Mouse (Mus musculus) midbrain, postnatal 0 days (tissue): Measurements from ENCODE around the gene Gm49510. TPM values are rescaled to one million over a fixed set of nuclear protein-coding genes. Genes with fewer than 3 reads are reported as not detected.
"Not testable (repeated sequence)": the region's sequence is repeated elsewhere in the genome, so short reads cannot be mapped to it uniquely, and the experiment has no call there.

Experiments
- ATAC-seq: fragments of 200-750 bp; cut with Nextera tagmentation; 2 replicates; pipeline ENCODE4 v1.8.0; 2017; ENCODE audit warnings: moderate number of reproducible peaks, mild to moderate bottlenecking, moderate TSS enrichment, moderate library complexity; ENCODE audit not compliant: low FRiP score
- DNase-seq: peaks from one replicate; pipeline ENCODE4 v3.0.0-alpha.2; 2015; ENCODE audit warnings: low spot score
- H3K27ac ChIP-seq: fragments of 300-500 bp; sonication (generic); 2 replicates; pipeline ENCODE4 v1.5.1; 2014; ENCODE audit warnings: low read depth, mild to moderate bottlenecking, low read length, mixed read lengths
- H3K27me3 ChIP-seq: fragments of 300-500 bp; sonication (generic); 2 replicates; pipeline ENCODE4 v1.6.1; 2014; ENCODE audit warnings: low read length, control low read depth, mixed read lengths; ENCODE audit not compliant: insufficient read depth
- H3K36me3 ChIP-seq: fragments of 300-500 bp; sonication (generic); 2 replicates; pipeline ENCODE4 v1.6.1; 2014; ENCODE audit warnings: low read length, control low read depth, mixed read lengths; ENCODE audit not compliant: insufficient read depth
- H3K4me1 ChIP-seq: fragments of 300-500 bp; sonication (generic); 2 replicates; pipeline ENCODE4 v1.6.1; 2014; ENCODE audit warnings: mild to moderate bottlenecking, control low read depth, antibody characterized with exemption, low read length, mixed read lengths; ENCODE audit not compliant: insufficient read depth
- H3K4me2 ChIP-seq: fragments of 300-500 bp; sonication (generic); 2 replicates; pipeline ENCODE4 v1.6.1; 2014; ENCODE audit warnings: low read depth, mild to moderate bottlenecking, low read length, mixed read lengths; ENCODE audit not compliant: poor library complexity, severe bottlenecking
- H3K4me3 ChIP-seq: fragments of 300-500 bp; sonication (generic); 2 replicates; pipeline ENCODE4 v1.5.1; 2014; ENCODE audit warnings: low read depth, mild to moderate bottlenecking, low read length, moderate library complexity
- H3K9ac ChIP-seq: fragments of 300-500 bp; sonication (generic); replicated peaks from 2 replicates; pipeline ENCODE4 v1.6.1; 2014; ENCODE audit warnings: mild to moderate bottlenecking, low read length, moderate library complexity, mixed read lengths; ENCODE audit not compliant: poor library complexity, severe bottlenecking
- H3K9me3 ChIP-seq: fragments of 300-500 bp; sonication (generic); 2 replicates; pipeline ENCODE4 v1.6.1; 2016; ENCODE audit warnings: low read length, control low read depth
- CTCF ChIP-seq: IDR thresholded peaks from 2 replicates; pipeline ENCODE4 v1.5.1; 2016; ENCODE audit warnings: antibody characterized with exemption, mild to moderate bottlenecking
- WGBS: fragments of 180-500 bp; shearing (Covaris S2); extraction: QIAGEN DNeasy Blood & Tissue Kit; methylation state at CpG from one replicate; pipeline ENCODE4 v1.1.7; 2014; 5-methylcytosine and 5-hydroxymethylcytosine counted together
- polyA plus RNA-seq: library from polyadenylated mRNA; unstranded; fragments of >200 nt; fragmentation: Nextera tagmentation; extraction: Ambion mirVana; gene quantifications from 2 replicates; pipeline ENCODE4 v1.2.1, GENCODE M21; 2015
- total RNA-seq: library from RNA; depleted of rRNA; stranded (reverse); fragments of >200 nt; gene quantifications from 2 replicates; pipeline ENCODE4 v1.2.3, GENCODE M21; 2014

The Gm49510 gene
- total and polyA plus RNA-seq, 2 experiments from 2014 or later: 0.17 to 1.7 TPM

- H3K9ac ChIP-seq: peak overlapping the region; percentile 91
- peak overlapping the region; percentile 84 for H3K4me2 ChIP-seq
- peak overlapping the region; percentile 99 for H3K27ac ChIP-seq
- no peaks in the 10 kb centered on the region for H3K27me3 ChIP-seq
- H3K36me3 ChIP-seq: peaks cover 13% of the 10 kb centered on the region; the same call in 1 of the 2 replicates
- H3K9me3 ChIP-seq: no peaks in the 10 kb centered on the region
- peaks cover 11% of the 10 kb centered on the region for H3K4me1 ChIP-seq
- peak overlapping the region; percentile 64 for H3K4me3 ChIP-seq
- ATAC-seq (peak; percentile 50), DNase-seq (peak; percentile 93)
- peak; percentile 84 for TF ChIP-seq CTCF
- 4% methylated on average over 17 of the region's 17 CpGs for WGBS
Observed at GRCm38 (mm10) chr15:78876258-78876696, 23.2 kb upstream of the Gm49510 start.

GRCm38 (mm10) chr15:78876991-78877809 is 22.3 kb upstream of the Gm49510 start, which contains the start of gene Gga1:
Gene Gga1 (plus strand): TSS chr15:78877190.
- Histone ChIP-seq H3K4me1 (peaks cover 11% of the 10 kb centered on the region), H3K36me3 (peaks cover 19% of the 10 kb centered on the region), H3K9ac (peak within 1 kb of the TSS; percentile 91), H3K4me2 (peak within 1 kb of the TSS; percentile 84), H3K27me3 (no peaks in the 10 kb centered on the region), H3K4me3 (peak within 1 kb of the TSS; percentile 64), H3K9me3 (no peaks in the 10 kb centered on the region), H3K27ac (peak within 1 kb of the TSS; percentile 99)
- ATAC-seq (peak; percentile 90), DNase-seq (peak; percentile 99)
- 1% methylated on average over 61 of the region's 95 CpGs for WGBS
- TF ChIP-seq CTCF: peak; percentile 38

- Histone ChIP-seq H3K4me1 (peaks cover 11% of the 10 kb centered on the region), H3K27ac (peak overlapping the region; percentile 99), H3K36me3 (peaks cover 21% of the 10 kb centered on the region), H3K27me3 (no peaks in the 10 kb centered on the region), H3K4me3 (peak overlapping the region; percentile 64), H3K9ac (peak overlapping the region; percentile 91), H3K4me2 (peak overlapping the region; percentile 84), H3K9me3 (no peaks in the 10 kb centered on the region)
- WGBS: 1% methylated on average over 12 of the region's 17 CpGs
- ATAC-seq: no peak; the same call in 1 of the 2 replicates
- peak; percentile 12; the same call in 1 of the 2 replicates for TF ChIP-seq CTCF
- no peak for DNase-seq
Observed at GRCm38 (mm10) chr15:78877810-78878390, 21.6 kb upstream of the Gm49510 start.

- not testable (repeated sequence) for H3K9me3 ChIP-seq, H3K9ac ChIP-seq, H3K4me3 ChIP-seq, H3K4me2 ChIP-seq, DNase-seq, ATAC-seq, H3K27me3 ChIP-seq
- Histone ChIP-seq H3K36me3 (peaks cover 31% of the 10 kb centered on the region), H3K27ac (0 out of 2 replicates have a peak overlapping the region, but pooled peaks have one; percentile 1), H3K4me1 (peaks cover 11% of the 10 kb centered on the region)
- WGBS: 72% methylated on average over 7 of the region's 7 CpGs
Observed at GRCm38 (mm10) chr15:78878792-78879516, 20.5 kb upstream of the Gm49510 start.

- Histone ChIP-seq H3K9me3 (no peaks in the 10 kb centered on the region), H3K36me3 (peaks cover 40% of the 10 kb centered on the region), H3K4me3 (no peak overlapping the region), H3K27me3 (no peaks in the 10 kb centered on the region), H3K4me1 (peaks cover 9% of the 10 kb centered on the region), H3K9ac (no peak overlapping the region), H3K27ac (no peak overlapping the region), H3K4me2 (no peak overlapping the region)
- DNase-seq (no peak), ATAC-seq (no peak)
- 90% methylated on average over 8 of the region's 8 CpGs for WGBS
- no peak for TF ChIP-seq CTCF
Observed at GRCm38 (mm10) chr15:78880432-78880831, 19.0 kb upstream of the Gm49510 start.
